Mouse (Mus musculus): ENCODE measurements around the gene Galm. TPM values are rescaled to one million over a fixed set of nuclear protein-coding genes. Genes with fewer than 3 reads are reported as not detected.
"Not testable (repeated sequence)": the region's sequence is repeated elsewhere in the genome, so short reads cannot be mapped to it uniquely, and the experiment has no call there.

The Galm gene
- polyA plus RNA-seq, 1 experiment: 27.5 TPM

- Histone ChIP-seq H3K27me3 (ENCODE audit: control insufficient read depth, insufficient read depth, low read length) (no peaks in the 10 kb centered on the region), H3K27ac (ENCODE audit: control insufficient read depth, insufficient read depth, low read depth, low read length) (peak overlapping the region; percentile 43), H3K4me1 (ENCODE audit: control insufficient read depth, insufficient read depth, low read length) (peaks cover 2% of the 10 kb centered on the region), H3K4me3 (ENCODE audit: control insufficient read depth, low read depth, low read length) (no peak overlapping the region), H3K36me3 (ENCODE audit: control insufficient read depth, insufficient read depth, low read length) (no peaks in the 10 kb centered on the region)
- no peak for TF ChIP-seq POLR2A (IDR thresholded peaks at IDR 0.05; ENCODE audit: control insufficient read depth, low read depth, low read length)
These were observed 92.9 kb downstream of the Galm start for GRCm38 (mm10) chr17:80220131-80220530.

GRCm38 (mm10) chr17:80221202-80221601, 93.9 kb downstream of the Galm start:
- TF ChIP-seq POLR2A (IDR thresholded peaks at IDR 0.05; ENCODE audit: control insufficient read depth, low read depth, low read length) (no peak), CTCF (IDR thresholded peaks at IDR 0.05; ENCODE audit: control insufficient read depth, insufficient read depth, insufficient replicate concordance, low read depth, low read length) (no peak)
- no peak overlapping the region for H3K27ac ChIP-seq (ENCODE audit: control insufficient read depth, insufficient read depth, low read depth, low read length)
- H3K4me3 ChIP-seq (ENCODE audit: control insufficient read depth, low read depth, low read length): no peak overlapping the region
- no peaks in the 10 kb centered on the region for H3K27me3 ChIP-seq (ENCODE audit: control insufficient read depth, insufficient read depth, low read length)
- peaks cover 2% of the 10 kb centered on the region for H3K4me1 ChIP-seq (ENCODE audit: control insufficient read depth, insufficient read depth, low read length)
- no peaks in the 10 kb centered on the region for H3K36me3 ChIP-seq (ENCODE audit: control insufficient read depth, insufficient read depth, low read length)

GRCm38 (mm10) chr17:80221890-80222628, 94.8 kb downstream of the Galm start:
- Histone ChIP-seq H3K27me3 (ENCODE audit: control insufficient read depth, insufficient read depth, low read length) (no peaks in the 10 kb centered on the region), H3K4me1 (ENCODE audit: control insufficient read depth, insufficient read depth, low read length) (peaks cover 2% of the 10 kb centered on the region), H3K4me3 (ENCODE audit: control insufficient read depth, low read depth, low read length) (no peak overlapping the region), H3K36me3 (ENCODE audit: control insufficient read depth, insufficient read depth, low read length) (no peaks in the 10 kb centered on the region), H3K27ac (ENCODE audit: control insufficient read depth, insufficient read depth, low read depth, low read length) (no peak overlapping the region)
- no peak for TF ChIP-seq CTCF (IDR thresholded peaks at IDR 0.05; ENCODE audit: control insufficient read depth, insufficient read depth, insufficient replicate concordance, low read depth, low read length)
- TF ChIP-seq POLR2A (IDR thresholded peaks at IDR 0.05; ENCODE audit: control insufficient read depth, low read depth, low read length): no peak

GRCm38 (mm10) chr17:80223829-80224228, 96.6 kb downstream of the Galm start:
- no peaks in the 10 kb centered on the region for H3K36me3 ChIP-seq (ENCODE audit: control insufficient read depth, insufficient read depth, low read length)
- no peak for TF ChIP-seq POLR2A (IDR thresholded peaks at IDR 0.05; ENCODE audit: control insufficient read depth, low read depth, low read length)
- TF ChIP-seq CTCF (IDR thresholded peaks at IDR 0.05; ENCODE audit: control insufficient read depth, insufficient read depth, insufficient replicate concordance, low read depth, low read length): no peak
- H3K27ac ChIP-seq (ENCODE audit: control insufficient read depth, insufficient read depth, low read depth, low read length): peak overlapping the region; percentile 63
- H3K4me1 ChIP-seq (ENCODE audit: control insufficient read depth, insufficient read depth, low read length): peaks cover 2% of the 10 kb centered on the region
- peak overlapping the region; percentile 94 for H3K4me3 ChIP-seq (ENCODE audit: control insufficient read depth, low read depth, low read length)
- H3K27me3 ChIP-seq (ENCODE audit: control insufficient read depth, insufficient read depth, low read length): no peaks in the 10 kb centered on the region

GRCm38 (mm10) chr17:80224326-80225116, 97.2 kb downstream of the Galm start, which contains the start of gene Gemin6:
Gemin6 (plus strand) TSS chr17:80224441.
- Histone ChIP-seq H3K4me1 (ENCODE audit: control insufficient read depth, insufficient read depth, low read length) (peaks cover 2% of the 10 kb centered on the region), H3K36me3 (ENCODE audit: control insufficient read depth, insufficient read depth, low read length) (peaks cover 1% of the 10 kb centered on the region; the same call in 1 of the 2 replicates), H3K4me3 (ENCODE audit: control insufficient read depth, low read depth, low read length) (peak within 1 kb of the TSS; percentile 94), H3K27me3 (ENCODE audit: control insufficient read depth, insufficient read depth, low read length) (no peaks in the 10 kb centered on the region), H3K27ac (ENCODE audit: control insufficient read depth, insufficient read depth, low read depth, low read length) (peak within 1 kb of the TSS; percentile 84)
- TF ChIP-seq CTCF (IDR thresholded peaks at IDR 0.05; ENCODE audit: control insufficient read depth, insufficient read depth, insufficient replicate concordance, low read depth, low read length): no peak
- TF ChIP-seq POLR2A (IDR thresholded peaks at IDR 0.05; ENCODE audit: control insufficient read depth, low read depth, low read length): peak; percentile 94

GRCm38 (mm10) chr17:80225142-80225541, 97.9 kb downstream of the Galm start:
- not testable (repeated sequence) for H3K27ac ChIP-seq (ENCODE audit: control insufficient read depth, insufficient read depth, low read depth, low read length)

GRCm38 (mm10) chr17:80229396-80229795, 102.1 kb downstream of the Galm start:
- no peak overlapping the region for H3K27ac ChIP-seq (ENCODE audit: control insufficient read depth, insufficient read depth, low read depth, low read length)
- no peak for TF ChIP-seq CTCF (IDR thresholded peaks at IDR 0.05; ENCODE audit: control insufficient read depth, insufficient read depth, insufficient replicate concordance, low read depth, low read length)
- TF ChIP-seq POLR2A (IDR thresholded peaks at IDR 0.05; ENCODE audit: control insufficient read depth, low read depth, low read length): no peak
- H3K4me1 ChIP-seq (ENCODE audit: control insufficient read depth, insufficient read depth, low read length): no peaks in the 10 kb centered on the region
- H3K27me3 ChIP-seq (ENCODE audit: control insufficient read depth, insufficient read depth, low read length): no peaks in the 10 kb centered on the region
- H3K36me3 ChIP-seq (ENCODE audit: control insufficient read depth, insufficient read depth, low read length): peaks cover 1% of the 10 kb centered on the region
- no peak overlapping the region for H3K4me3 ChIP-seq (ENCODE audit: control insufficient read depth, low read depth, low read length)

More at GRCm38 (mm10) chr17:80225142-80225541, 97.9 kb downstream of the Galm start:
- H3K4me3 ChIP-seq (ENCODE audit: control insufficient read depth, low read depth, low read length); H3K27me3 ChIP-seq (ENCODE audit: control insufficient read depth, insufficient read depth, low read length); H3K4me1 ChIP-seq (ENCODE audit: control insufficient read depth, insufficient read depth, low read length); H3K36me3 ChIP-seq (ENCODE audit: control insufficient read depth, insufficient read depth, low read length): not testable (repeated sequence)
